Mouse (Mus musculus) cortical plate, adult 2 months (tissue): ENCODE results near the gene Olfr286.

Experiments
- CTCF ChIP-seq: fragments of 200-500 bp; IDR thresholded peaks from 2 replicates; pipeline ENCODE4 v1.5.1; 2011; ENCODE audit warnings: mild to moderate bottlenecking, control low read depth, low read length; ENCODE audit not compliant: insufficient read depth; ENCODE audit errors: extremely low read depth
- POLR2A ChIP-seq: fragments of 200-500 bp; IDR thresholded peaks from 2 replicates; pipeline ENCODE4 v1.6.1; 2011; ENCODE audit warnings: mild to moderate bottlenecking, low read length, control low read depth; ENCODE audit not compliant: insufficient read depth; ENCODE audit errors: extremely low read depth

- no peak for TF ChIP-seq CTCF
- TF ChIP-seq POLR2A = no peak
These were observed 1.2 kb upstream of the Olfr286 start for GRCm38 (mm10) chr15:98235442-98235841.
